Mouse (Mus musculus): ENCODE data around the gene Park7. TPM values are rescaled to one million over a fixed set of nuclear protein-coding genes. Genes with fewer than 3 reads are reported as not detected.

Gene Park7
- total and polyA plus RNA-seq, 2 experiments from 2014 or later = 180 to 427 TPM

- Histone ChIP-seq H3K9me3 (ENCODE audit: low read length) (no peaks in the 10 kb centered on the region), H3K9ac (replicated peaks; ENCODE audit: low read length, poor library complexity, severe bottlenecking) (no peak overlapping the region), H3K36me3 (ENCODE audit: insufficient read depth, low read length) (no peaks in the 10 kb centered on the region), H3K27me3 (ENCODE audit: insufficient read depth, low read length) (no peaks in the 10 kb centered on the region), H3K4me1 (ENCODE audit: insufficient read depth, low read length) (no peaks in the 10 kb centered on the region), H3K27ac (ENCODE audit: low read depth, low read length) (no peak overlapping the region), H3K4me3 (ENCODE audit: low read depth, low read length) (no peak overlapping the region), H3K4me2 (ENCODE audit: low read depth, low read length, poor library complexity, severe bottlenecking) (no peak overlapping the region)
- DNase-seq (ENCODE audit: low spot score) (no peak), ATAC-seq (ENCODE audit: low FRiP score) (no peak)
- TF ChIP-seq CTCF (IDR thresholded peaks at IDR 0.05) = no peak
- 53% methylated on average over 20 of the region's 20 CpGs for WGBS
These were observed 24.8 kb downstream of the Park7 start for GRCm38 (mm10) chr4:150889273-150889954.

- no peak for ATAC-seq (ENCODE audit: low FRiP score)
- H3K4me2 ChIP-seq (ENCODE audit: low read depth, low read length, poor library complexity, severe bottlenecking) = no peak overlapping the region
- WGBS = 90% methylated on average over 4 of the region's 4 CpGs
- H3K9me3 ChIP-seq (ENCODE audit: low read length) = no peaks in the 10 kb centered on the region
- no peak overlapping the region for H3K4me3 ChIP-seq (ENCODE audit: low read depth, low read length)
- DNase-seq (ENCODE audit: low spot score) = no peak
- no peaks in the 10 kb centered on the region for H3K27me3 ChIP-seq (ENCODE audit: insufficient read depth, low read length)
- no peak for TF ChIP-seq CTCF (IDR thresholded peaks at IDR 0.05)
- no peak overlapping the region for H3K27ac ChIP-seq (ENCODE audit: low read depth, low read length)
- no peak overlapping the region for H3K9ac ChIP-seq (replicated peaks; ENCODE audit: low read length, poor library complexity, severe bottlenecking)
- no peaks in the 10 kb centered on the region for H3K36me3 ChIP-seq (ENCODE audit: insufficient read depth, low read length)
- H3K4me1 ChIP-seq (ENCODE audit: insufficient read depth, low read length) = no peaks in the 10 kb centered on the region
These were observed 25.7 kb downstream of the Park7 start for GRCm38 (mm10) chr4:150888492-150888891.

- no peaks in the 10 kb centered on the region for H3K4me1 ChIP-seq (ENCODE audit: insufficient read depth, low read length)
- H3K27ac ChIP-seq (ENCODE audit: low read depth, low read length) = no peak overlapping the region
- no peaks in the 10 kb centered on the region for H3K27me3 ChIP-seq (ENCODE audit: insufficient read depth, low read length)
- H3K4me2 ChIP-seq (ENCODE audit: low read depth, low read length, poor library complexity, severe bottlenecking) = no peak overlapping the region
- no peaks in the 10 kb centered on the region for H3K9me3 ChIP-seq (ENCODE audit: low read length)
- WGBS = 81% methylated on average over 5 of the region's 5 CpGs
- no peak overlapping the region for H3K4me3 ChIP-seq (ENCODE audit: low read depth, low read length)
- H3K36me3 ChIP-seq (ENCODE audit: insufficient read depth, low read length) = no peaks in the 10 kb centered on the region
- no peak for TF ChIP-seq CTCF (IDR thresholded peaks at IDR 0.05)
- DNase-seq (ENCODE audit: low spot score) (no peak), ATAC-seq (ENCODE audit: low FRiP score) (no peak)
- H3K9ac ChIP-seq (replicated peaks; ENCODE audit: low read length, poor library complexity, severe bottlenecking) = no peak overlapping the region
These were observed 26.3 kb downstream of the Park7 start for GRCm38 (mm10) chr4:150887903-150888302.

GRCm38 (mm10) chr4:150882632-150883031, 31.6 kb downstream of the Park7 start:
- no peak overlapping the region for H3K27ac ChIP-seq (ENCODE audit: low read depth, low read length)
- ATAC-seq (ENCODE audit: low FRiP score) = no peak
- H3K4me2 ChIP-seq (ENCODE audit: low read depth, low read length, poor library complexity, severe bottlenecking) = no peak overlapping the region
- DNase-seq (ENCODE audit: low spot score) = no peak
- no peaks in the 10 kb centered on the region for H3K4me1 ChIP-seq (ENCODE audit: insufficient read depth, low read length)
- no peak for TF ChIP-seq CTCF (IDR thresholded peaks at IDR 0.05)
- no peak overlapping the region for H3K9ac ChIP-seq (replicated peaks; ENCODE audit: low read length, poor library complexity, severe bottlenecking)
- WGBS = 84% methylated on average over 5 of the region's 5 CpGs
- H3K36me3 ChIP-seq (ENCODE audit: insufficient read depth, low read length) = no peaks in the 10 kb centered on the region
- peaks cover 10% of the 10 kb centered on the region; the same call in 1 of the 2 replicates for H3K9me3 ChIP-seq (ENCODE audit: low read length)
- no peaks in the 10 kb centered on the region for H3K27me3 ChIP-seq (ENCODE audit: insufficient read depth, low read length)
- H3K4me3 ChIP-seq (ENCODE audit: low read depth, low read length) = no peak overlapping the region

DNA sequence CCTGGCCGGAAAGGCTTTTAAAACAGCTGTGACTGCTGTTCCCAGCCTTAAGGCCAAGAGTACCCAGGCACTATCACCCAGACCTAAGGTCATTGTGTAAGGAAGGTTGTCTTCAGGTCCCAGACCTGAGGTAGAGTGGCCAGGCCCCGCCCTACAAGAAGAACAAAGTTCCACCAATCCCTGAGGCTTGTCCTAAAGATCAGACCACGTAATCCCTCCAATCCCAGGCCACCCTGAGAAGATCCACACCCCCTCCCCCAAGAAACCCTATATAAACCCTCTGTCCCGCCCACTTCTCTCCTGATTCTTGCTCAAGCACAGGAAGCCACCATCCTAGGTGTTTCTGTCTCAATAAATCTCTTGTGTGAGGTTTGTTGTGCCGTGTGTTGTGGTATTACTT, 33.9 kb downstream of the Park7 start:
- no peak for TF ChIP-seq CTCF (IDR thresholded peaks at IDR 0.05)
- Histone ChIP-seq H3K4me1 (ENCODE audit: insufficient read depth, low read length) (no peaks in the 10 kb centered on the region), H3K4me3 (ENCODE audit: low read depth, low read length) (no peak overlapping the region), H3K9me3 (ENCODE audit: low read length) (peaks cover 10% of the 10 kb centered on the region; the same call in 1 of the 2 replicates), H3K27me3 (ENCODE audit: insufficient read depth, low read length) (no peaks in the 10 kb centered on the region), H3K27ac (ENCODE audit: low read depth, low read length) (no peak overlapping the region), H3K9ac (replicated peaks; ENCODE audit: low read length, poor library complexity, severe bottlenecking) (no peak overlapping the region), H3K36me3 (ENCODE audit: insufficient read depth, low read length) (no peaks in the 10 kb centered on the region), H3K4me2 (ENCODE audit: low read depth, low read length, poor library complexity, severe bottlenecking) (no peak overlapping the region)
- ATAC-seq (ENCODE audit: low FRiP score) (no peak), DNase-seq (ENCODE audit: low spot score) (no peak)
- 84% methylated on average over 5 of the region's 5 CpGs for WGBS

DNA sequence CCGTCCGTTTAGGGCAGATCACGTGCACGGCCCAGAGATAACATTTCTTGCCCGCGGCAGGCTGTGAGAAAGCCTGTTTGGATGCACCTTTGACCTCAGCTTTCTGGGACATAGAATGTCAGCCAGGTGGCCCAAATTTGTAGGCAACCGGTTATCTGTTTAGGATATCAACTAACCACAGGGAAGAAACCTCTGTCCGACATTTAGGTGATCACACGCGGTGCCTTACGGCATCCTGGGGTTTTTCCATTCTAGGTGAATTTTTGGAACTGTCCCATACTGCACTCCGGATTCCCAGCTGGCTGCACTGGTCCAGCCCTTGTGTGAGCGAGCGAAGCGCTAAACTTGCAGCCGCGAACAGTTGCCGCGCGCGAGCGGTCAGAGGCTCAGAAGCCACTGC, 34.6 kb downstream of the Park7 start:
- H3K36me3 ChIP-seq (ENCODE audit: insufficient read depth, low read length) = no peaks in the 10 kb centered on the region
- no peak overlapping the region for H3K4me3 ChIP-seq (ENCODE audit: low read depth, low read length)
- no peak overlapping the region for H3K27ac ChIP-seq (ENCODE audit: low read depth, low read length)
- H3K9me3 ChIP-seq (ENCODE audit: low read length) = peaks cover 10% of the 10 kb centered on the region; the same call in 1 of the 2 replicates
- TF ChIP-seq CTCF (IDR thresholded peaks at IDR 0.05) = no peak
- no peak overlapping the region for H3K9ac ChIP-seq (replicated peaks; ENCODE audit: low read length, poor library complexity, severe bottlenecking)
- H3K4me1 ChIP-seq (ENCODE audit: insufficient read depth, low read length) = no peaks in the 10 kb centered on the region
- 97% methylated on average over 22 of the region's 22 CpGs for WGBS
- ATAC-seq (ENCODE audit: low FRiP score) = no peak
- no peaks in the 10 kb centered on the region for H3K27me3 ChIP-seq (ENCODE audit: insufficient read depth, low read length)
- no peak for DNase-seq (ENCODE audit: low spot score)
- no peak overlapping the region for H3K4me2 ChIP-seq (ENCODE audit: low read depth, low read length, poor library complexity, severe bottlenecking)

All from midbrain, postnatal 0 days (tissue).